Mouse (Mus musculus) midbrain, postnatal 0 days (tissue): ENCODE data around the gene Fam206a. TPM values are rescaled to one million over a fixed set of nuclear protein-coding genes. Genes with fewer than 3 reads are reported as not detected.

ENCODE experiments used
- ATAC-seq: fragments of 200-750 bp; cut with Nextera tagmentation; 2 replicates; pipeline ENCODE4 v1.8.0; 2017; ENCODE audit warnings: moderate number of reproducible peaks, mild to moderate bottlenecking, moderate TSS enrichment, moderate library complexity; ENCODE audit not compliant: low FRiP score
- DNase-seq: peaks from one replicate; pipeline ENCODE4 v3.0.0-alpha.2; 2015; ENCODE audit warnings: low spot score
- H3K27ac ChIP-seq: fragments of 300-500 bp; sonication (generic); 2 replicates; pipeline ENCODE4 v1.5.1; 2014; ENCODE audit warnings: low read depth, mild to moderate bottlenecking, low read length, mixed read lengths
- H3K27me3 ChIP-seq: fragments of 300-500 bp; sonication (generic); 2 replicates; pipeline ENCODE4 v1.6.1; 2014; ENCODE audit warnings: low read length, control low read depth, mixed read lengths; ENCODE audit not compliant: insufficient read depth
- H3K36me3 ChIP-seq: fragments of 300-500 bp; sonication (generic); 2 replicates; pipeline ENCODE4 v1.6.1; 2014; ENCODE audit warnings: low read length, control low read depth, mixed read lengths; ENCODE audit not compliant: insufficient read depth
- H3K4me1 ChIP-seq: fragments of 300-500 bp; sonication (generic); 2 replicates; pipeline ENCODE4 v1.6.1; 2014; ENCODE audit warnings: mild to moderate bottlenecking, control low read depth, antibody characterized with exemption, low read length, mixed read lengths; ENCODE audit not compliant: insufficient read depth
- H3K4me2 ChIP-seq: fragments of 300-500 bp; sonication (generic); 2 replicates; pipeline ENCODE4 v1.6.1; 2014; ENCODE audit warnings: low read depth, mild to moderate bottlenecking, low read length, mixed read lengths; ENCODE audit not compliant: poor library complexity, severe bottlenecking
- H3K4me3 ChIP-seq: fragments of 300-500 bp; sonication (generic); 2 replicates; pipeline ENCODE4 v1.5.1; 2014; ENCODE audit warnings: low read depth, mild to moderate bottlenecking, low read length, moderate library complexity
- H3K9ac ChIP-seq: fragments of 300-500 bp; sonication (generic); replicated peaks from 2 replicates; pipeline ENCODE4 v1.6.1; 2014; ENCODE audit warnings: mild to moderate bottlenecking, low read length, moderate library complexity, mixed read lengths; ENCODE audit not compliant: poor library complexity, severe bottlenecking
- H3K9me3 ChIP-seq: fragments of 300-500 bp; sonication (generic); 2 replicates; pipeline ENCODE4 v1.6.1; 2016; ENCODE audit warnings: low read length, control low read depth
- CTCF ChIP-seq: IDR thresholded peaks from 2 replicates; pipeline ENCODE4 v1.5.1; 2016; ENCODE audit warnings: antibody characterized with exemption, mild to moderate bottlenecking
- WGBS: fragments of 180-500 bp; shearing (Covaris S2); extraction: QIAGEN DNeasy Blood & Tissue Kit; methylation state at CpG from one replicate; pipeline ENCODE4 v1.1.7; 2014; 5-methylcytosine and 5-hydroxymethylcytosine counted together
- polyA plus RNA-seq: library from polyadenylated mRNA; unstranded; fragments of >200 nt; fragmentation: Nextera tagmentation; extraction: Ambion mirVana; gene quantifications from 2 replicates; pipeline ENCODE4 v1.2.1, GENCODE M21; 2015
- total RNA-seq: library from RNA; depleted of rRNA; stranded (reverse); fragments of >200 nt; gene quantifications from 2 replicates; pipeline ENCODE4 v1.2.3, GENCODE M21; 2014; rRNA removed

The Fam206a gene
- total RNA-seq (7.5 and 12.2 TPM in 2 replicates), polyA plus RNA-seq (10.0 and 10.6 TPM in 2 replicates)

- H3K4me2 ChIP-seq, result peak within 1 kb of the TSS; percentile 76
- no peaks in the 10 kb centered on the region for H3K27me3 ChIP-seq
- no peak for TF ChIP-seq CTCF
- H3K9ac ChIP-seq, result peak within 1 kb of the TSS; percentile 83
- H3K9me3 ChIP-seq, result no peaks in the 10 kb centered on the region
- peak; percentile 91 for DNase-seq
- peaks cover 17% of the 10 kb centered on the region for H3K4me1 ChIP-seq
- peaks cover 27% of the 10 kb centered on the region; the same call in 1 of the 2 replicates for H3K36me3 ChIP-seq
- H3K4me3 ChIP-seq, result peak within 1 kb of the TSS; percentile 87
- under 1% methylated on average over 72 of the region's 72 CpGs for WGBS
- peak within 1 kb of the TSS; percentile 86 for H3K27ac ChIP-seq
- peak; percentile 97 for ATAC-seq
Measured at GRCm38 (mm10) chr4:56801907-56802668, at the start of gene Fam206a, which contains the start of gene Elp1. Fam206a (plus strand) TSS chr4:56802345. Elp1 (minus strand) TSS chr4:56802331.

GRCm38 (mm10) chr4:56756021-56756420 lies 46.1 kb upstream of the Fam206a start:
- Histone ChIP-seq H3K9ac (no peak overlapping the region), H3K27ac (no peak overlapping the region), H3K4me3 (no peak overlapping the region), H3K9me3 (no peaks in the 10 kb centered on the region), H3K4me2 (no peak overlapping the region), H3K4me1 (no peaks in the 10 kb centered on the region), H3K36me3 (peaks cover 75% of the 10 kb centered on the region), H3K27me3 (no peaks in the 10 kb centered on the region)
- no peak for TF ChIP-seq CTCF
- DNase-seq (no peak), ATAC-seq (no peak)
- 90% methylated on average over 5 of the region's 5 CpGs for WGBS

GRCm38 (mm10) chr4:56756966-56757600 lies 45.1 kb upstream of the Fam206a start:
- no peak overlapping the region for H3K4me3 ChIP-seq
- no peak for TF ChIP-seq CTCF
- 94% methylated on average over 10 of the region's 10 CpGs for WGBS
- no peaks in the 10 kb centered on the region for H3K27me3 ChIP-seq
- H3K9me3 ChIP-seq, result no peaks in the 10 kb centered on the region
- no peak overlapping the region for H3K9ac ChIP-seq
- H3K4me1 ChIP-seq, result no peaks in the 10 kb centered on the region
- no peak for ATAC-seq
- peaks cover 74% of the 10 kb centered on the region for H3K36me3 ChIP-seq
- H3K27ac ChIP-seq, result no peak overlapping the region
- H3K4me2 ChIP-seq, result no peak overlapping the region
- no peak for DNase-seq

- TF ChIP-seq CTCF, result no peak
- H3K27ac ChIP-seq, result no peak overlapping the region
- H3K4me1 ChIP-seq, result no peaks in the 10 kb centered on the region
- H3K9me3 ChIP-seq, result no peaks in the 10 kb centered on the region
- H3K27me3 ChIP-seq, result no peaks in the 10 kb centered on the region
- no peak overlapping the region for H3K4me3 ChIP-seq
- ATAC-seq (no peak), DNase-seq (no peak)
- 96% methylated on average over 1 of the region's 1 CpGs for WGBS
- H3K9ac ChIP-seq, result no peak overlapping the region
- H3K36me3 ChIP-seq, result peaks cover 79% of the 10 kb centered on the region
- H3K4me2 ChIP-seq, result no peak overlapping the region
Measured at GRCm38 (mm10) chr4:56757693-56758092, 44.5 kb upstream of the Fam206a start.

- no peaks in the 10 kb centered on the region for H3K4me1 ChIP-seq
- peaks cover 76% of the 10 kb centered on the region for H3K36me3 ChIP-seq
- TF ChIP-seq CTCF, result no peak
- no peak overlapping the region for H3K4me3 ChIP-seq
- no peaks in the 10 kb centered on the region for H3K27me3 ChIP-seq
- 87% methylated on average over 4 of the region's 5 CpGs for WGBS
- ATAC-seq (no peak), DNase-seq (no peak)
- no peak overlapping the region for H3K27ac ChIP-seq
- no peak overlapping the region for H3K9ac ChIP-seq
- no peak overlapping the region for H3K4me2 ChIP-seq
- H3K9me3 ChIP-seq, result no peaks in the 10 kb centered on the region
Measured at GRCm38 (mm10) chr4:56767861-56768284, 34.3 kb upstream of the Fam206a start.

GRCm38 (mm10) chr4:56768913-56769312 lies 33.2 kb upstream of the Fam206a start:
- WGBS, result 96% methylated on average over 7 of the region's 7 CpGs
- no peak for TF ChIP-seq CTCF
- Histone ChIP-seq H3K27me3 (no peaks in the 10 kb centered on the region), H3K4me3 (no peak overlapping the region), H3K27ac (no peak overlapping the region), H3K9ac (no peak overlapping the region), H3K9me3 (no peaks in the 10 kb centered on the region), H3K36me3 (peaks cover 81% of the 10 kb centered on the region), H3K4me1 (no peaks in the 10 kb centered on the region), H3K4me2 (no peak overlapping the region)
- ATAC-seq, result no peak
- DNase-seq, result no peak
